Mouse (Mus musculus) heart, adult 8-10 months (tissue): ENCODE results near the gene Npw. TPM values are rescaled to one million over a fixed set of nuclear protein-coding genes. Genes with fewer than 3 reads are reported as not detected.

Experiments used
- DNase-seq: peaks from one replicate; pipeline ENCODE4 v3.0.0; 2022; ENCODE audit warnings: low spot score
- total RNA-seq, 4 experiments: library from RNA; stranded (reverse); gene quantifications; 2 replicates each; pipeline ENCODE4 v1.2.4; 2022

Gene Npw
- total RNA-seq, 4 experiments from 2014 or later, result not detected

GRCm38 (mm10) chr17:24641944-24642343, 16.3 kb downstream of the Npw start:
- no peak for DNase-seq

- DNase-seq, result no peak
Measured at GRCm38 (mm10) chr17:24640581-24640980, 17.7 kb downstream of the Npw start.

- no peak for DNase-seq
Measured at GRCm38 (mm10) chr17:24640119-24640518, 18.1 kb downstream of the Npw start.

GRCm38 (mm10) chr17:24639571-24639988, 18.7 kb downstream of the Npw start:
- DNase-seq, result no peak

- DNase-seq, result peak; percentile 68
Measured at GRCm38 (mm10) chr17:24638840-24639239, 19.4 kb downstream of the Npw start.

GRCm38 (mm10) chr17:24638214-24638613, 20.0 kb downstream of the Npw start:
- no peak for DNase-seq

GRCm38 (mm10) chr17:24636781-24637481, 21.3 kb downstream of the Npw start:
- no peak for DNase-seq

GRCm38 (mm10) chr17:24635694-24636093, 22.6 kb downstream of the Npw start:
- no peak for DNase-seq

GRCm38 (mm10) chr17:24635024-24635423, 23.2 kb downstream of the Npw start:
- no peak for DNase-seq

- no peak for DNase-seq
Measured at GRCm38 (mm10) chr17:24633831-24634230, 24.4 kb downstream of the Npw start.

GRCm38 (mm10) chr17:24632813-24633449, 25.3 kb downstream of the Npw start:
- DNase-seq, result peak; percentile 82

GRCm38 (mm10) chr17:24632167-24632812, 26.0 kb downstream of the Npw start, which contains the start of the genes Tsc2 and Nthl1:
Gene Tsc2, minus strand, starts transcription at chr17:24632630.
Gene Nthl1, plus strand, starts transcription at chr17:24632680.
- peak; percentile 83 for DNase-seq

GRCm38 (mm10) chr17:24630072-24630471, 28.2 kb downstream of the Npw start:
- DNase-seq, result no peak

- DNase-seq, result peak; percentile 74
Measured at GRCm38 (mm10) chr17:24628646-24629045, 29.6 kb downstream of the Npw start.

GRCm38 (mm10) chr17:24625472-24625871, 32.8 kb downstream of the Npw start:
- DNase-seq, result no peak

- DNase-seq, result no peak
Measured at GRCm38 (mm10) chr17:24617561-24618194, 40.6 kb downstream of the Npw start.

GRCm38 (mm10) chr17:24610711-24611110, 47.5 kb downstream of the Npw start:
- no peak for DNase-seq

- no peak for DNase-seq
Measured at GRCm38 (mm10) chr17:24608874-24609273, 49.4 kb downstream of the Npw start.

- no peak for DNase-seq
Measured at GRCm38 (mm10) chr17:24608370-24608769, 49.9 kb downstream of the Npw start.
